Mouse (Mus musculus) erythroblast, embryonic 14.5 days (primary cell): Measurements from ENCODE around the gene Slc30a4. TPM values are rescaled to one million over a fixed set of nuclear protein-coding genes. Genes with fewer than 3 reads are reported as not detected.
A peak's percentile ranks its signal among the peaks of the same experiment; 100 is the strongest.

Experiments used
- H3K27me3 ChIP-seq: 2 replicates; pipeline ENCODE4 v1.6.1; 2012; ENCODE audit warnings: inconsistent platforms; ENCODE audit not compliant: control insufficient read depth
- H3K36me3 ChIP-seq: 2 replicates; pipeline ENCODE4 v1.6.1; 2012; ENCODE audit warnings: mild to moderate bottlenecking, inconsistent platforms; ENCODE audit not compliant: control insufficient read depth
- H3K4me1 ChIP-seq: 2 replicates; pipeline ENCODE4 v1.6.1; 2012; ENCODE audit warnings: inconsistent platforms; ENCODE audit not compliant: control insufficient read depth
- H3K4me3 ChIP-seq: replicated peaks from 2 replicates; pipeline ENCODE3; 2012; ENCODE audit warnings: moderate library complexity, mild to moderate bottlenecking, inconsistent platforms
- H3K9me3 ChIP-seq: 2 replicates; pipeline ENCODE4 v1.6.1; 2012; ENCODE audit warnings: low read length, inconsistent platforms, mixed read lengths; ENCODE audit not compliant: control insufficient read depth
- GATA1 ChIP-seq: IDR thresholded peaks from 2 replicates; pipeline ENCODE4 v1.6.1; 2012; ENCODE audit warnings: low read length, inconsistent platforms, mixed read lengths
- TAL1 ChIP-seq: IDR thresholded peaks from 3 replicates; pipeline ENCODE4 v1.6.1; 2012; ENCODE audit warnings: low read length, inconsistent platforms, mixed read lengths
- polyA plus RNA-seq: library from polyadenylated mRNA; stranded (reverse); fragments of >175 nt; gene quantifications from 2 replicates; pipeline ENCODE4 v1.2.3, GENCODE M21; 2012

Gene Slc30a4
- polyA plus RNA-seq, result not detected in 2 replicates

DNA sequence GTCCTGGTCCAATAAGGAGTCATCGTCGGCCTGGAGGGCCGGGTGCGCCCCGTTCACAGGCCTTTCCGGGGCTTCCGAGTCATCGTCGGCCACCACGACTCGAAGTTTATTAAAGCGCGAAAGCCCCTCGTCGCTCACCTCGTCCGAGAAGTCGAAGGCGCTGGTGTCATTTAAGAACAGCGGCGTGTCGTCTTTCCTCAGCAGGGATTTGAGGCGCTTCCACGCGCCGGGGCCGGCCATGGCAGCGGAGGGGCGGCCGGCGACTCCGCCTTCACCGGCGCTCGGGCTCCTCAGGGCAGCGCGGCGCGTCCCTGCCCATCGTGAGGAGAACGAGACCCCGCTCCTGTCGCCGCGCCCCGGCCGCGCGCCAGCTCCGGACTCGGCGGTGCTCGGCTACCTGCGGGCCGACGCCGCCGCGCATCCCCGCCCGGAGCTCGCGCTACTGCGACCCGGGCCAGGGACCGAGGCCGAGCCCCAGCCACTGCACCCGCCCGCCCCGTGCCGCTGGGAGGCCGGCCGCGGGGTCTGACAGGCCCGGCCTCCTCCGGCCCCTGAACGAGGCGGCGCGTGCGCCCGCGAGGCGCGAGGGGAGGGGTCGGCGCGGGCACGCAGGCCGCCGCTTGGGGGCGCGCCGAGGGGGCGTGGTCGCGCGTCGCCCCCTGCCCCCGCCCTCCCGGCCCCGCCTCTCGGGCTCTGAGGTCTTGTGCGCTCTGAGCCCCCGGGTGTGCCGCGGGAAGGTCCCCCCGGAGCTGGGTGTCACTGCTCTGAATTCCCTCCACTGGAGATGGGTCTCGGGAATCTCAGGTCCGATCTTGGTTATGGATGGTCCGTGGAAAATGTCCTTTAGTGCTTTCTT lies at the start of gene Slc30a4:
Slc30a4 (minus strand) TSS at position 483 of the 856 bp plus-strand sequence.
- TF ChIP-seq TAL1 (no peak), GATA1 (no peak)
- peaks cover 46% of the 10 kb centered on the region for H3K27me3 ChIP-seq

DNA sequence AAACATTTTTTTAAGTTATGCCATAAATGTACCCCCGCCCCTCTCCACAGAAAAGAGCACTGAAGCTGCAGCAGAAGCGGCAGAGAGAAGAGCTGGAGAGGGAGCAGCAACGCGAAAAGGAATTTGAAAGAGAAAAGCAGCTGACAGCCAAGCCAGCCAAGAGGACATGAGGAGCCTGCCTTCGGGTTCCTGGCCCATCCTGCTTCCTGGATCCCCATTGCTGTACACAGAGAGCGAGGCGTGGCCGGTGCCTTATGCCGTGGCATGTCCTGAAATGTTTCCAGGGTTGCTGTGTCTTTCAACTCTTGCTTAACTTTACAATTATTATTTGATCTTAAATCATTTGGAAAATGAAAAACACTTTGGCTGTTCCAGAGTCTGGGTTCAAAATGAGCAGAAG lies 44.0 kb upstream of the Slc30a4 start:
- no peaks in the 10 kb centered on the region for H3K27me3 ChIP-seq
- no peak for TF ChIP-seq GATA1
- no peak for TF ChIP-seq TAL1
- H3K4me3 ChIP-seq, result no peak overlapping the region
- no peaks in the 10 kb centered on the region for H3K9me3 ChIP-seq
- H3K36me3 ChIP-seq, result peaks cover 47% of the 10 kb centered on the region
- H3K4me1 ChIP-seq, result no peaks in the 10 kb centered on the region

More for the DNA sequence above, at the start of gene Slc30a4:
- Histone ChIP-seq H3K4me3 (peak within 1 kb of the TSS; percentile 55), H3K4me1 (no peaks in the 10 kb centered on the region), H3K9me3 (no peaks in the 10 kb centered on the region), H3K36me3 (no peaks in the 10 kb centered on the region)

DNA sequence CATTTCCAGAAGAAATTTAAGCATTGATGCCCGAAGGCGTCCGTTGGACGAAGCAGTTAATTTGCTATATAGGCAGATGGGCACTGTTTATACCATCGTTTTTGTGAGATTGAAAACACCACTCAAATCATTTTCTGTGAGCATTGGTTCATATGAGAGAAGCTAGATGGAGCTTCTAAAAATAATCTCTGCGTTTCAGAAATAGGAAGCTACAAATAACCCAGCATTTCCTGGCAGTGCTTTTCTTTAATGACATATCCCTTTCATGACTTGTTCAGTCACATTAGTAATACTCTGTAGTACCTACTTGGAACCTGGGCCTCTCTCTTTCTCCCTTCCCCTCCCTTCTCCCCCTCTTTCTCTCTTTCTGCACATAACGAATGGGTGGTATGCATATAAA lies 36.6 kb upstream of the Slc30a4 start:
- peak overlapping the region; percentile 92 for H3K4me3 ChIP-seq
- TF ChIP-seq TAL1 (no peak), GATA1 (no peak)
- H3K9me3 ChIP-seq, result no peaks in the 10 kb centered on the region
- H3K4me1 ChIP-seq, result peaks cover 18% of the 10 kb centered on the region
- H3K36me3 ChIP-seq, result peaks cover 10% of the 10 kb centered on the region
- peaks cover 15% of the 10 kb centered on the region for H3K27me3 ChIP-seq

DNA sequence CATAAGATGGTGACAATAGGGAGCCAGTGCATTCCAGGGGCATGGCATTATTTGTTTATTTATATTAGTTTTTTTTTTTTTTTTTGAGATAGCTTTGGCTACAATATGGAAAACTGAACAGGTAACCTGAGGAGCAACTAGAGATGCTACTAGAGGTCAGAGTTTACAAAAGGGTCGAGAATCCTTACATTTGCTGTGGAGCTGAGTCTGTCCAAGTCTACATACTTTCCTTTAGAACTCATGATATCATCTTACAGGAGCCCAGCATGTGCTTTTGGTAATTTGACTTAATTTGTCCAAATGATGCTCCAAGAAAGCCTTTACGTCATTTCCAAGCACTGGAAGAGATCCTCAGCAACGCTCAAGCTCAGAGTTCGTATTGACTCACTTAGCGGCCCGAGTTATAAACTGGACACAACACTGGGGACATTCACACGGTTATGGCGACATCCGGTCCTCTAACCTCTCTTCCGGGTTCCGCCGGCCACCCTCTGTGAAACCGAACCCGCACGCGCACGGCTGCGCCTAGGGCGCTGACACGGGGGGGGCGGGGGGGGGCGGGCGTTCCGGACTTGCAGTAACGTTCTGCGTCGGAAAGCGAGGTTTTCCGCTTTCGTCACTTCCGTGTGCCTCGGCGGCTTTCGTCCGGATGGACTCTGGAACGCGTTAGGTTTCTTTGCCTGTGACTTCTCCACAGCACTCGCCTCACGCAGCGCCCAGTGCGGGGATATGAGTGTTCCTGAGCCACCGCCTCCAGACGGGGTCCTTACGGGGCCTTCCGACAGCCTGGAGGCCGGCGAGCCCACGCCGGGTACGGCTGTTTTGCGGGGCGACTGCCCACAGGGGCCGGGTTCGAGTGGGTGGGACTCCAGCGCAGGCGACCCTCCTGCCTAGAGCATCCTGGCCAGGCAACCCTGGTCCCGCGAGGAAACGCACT lies 35.7 kb upstream of the Slc30a4 start, which contains the start of gene Bloc1s6:
Bloc1s6 (plus strand) TSS at position 610 of the 937 bp plus-strand sequence.
- peaks cover 16% of the 10 kb centered on the region for H3K27me3 ChIP-seq
- no peak for TF ChIP-seq TAL1
- no peak for TF ChIP-seq GATA1
- no peaks in the 10 kb centered on the region for H3K9me3 ChIP-seq
- H3K4me1 ChIP-seq, result peaks cover 18% of the 10 kb centered on the region
- peak within 1 kb of the TSS; percentile 92 for H3K4me3 ChIP-seq
- peaks cover 5% of the 10 kb centered on the region for H3K36me3 ChIP-seq

DNA sequence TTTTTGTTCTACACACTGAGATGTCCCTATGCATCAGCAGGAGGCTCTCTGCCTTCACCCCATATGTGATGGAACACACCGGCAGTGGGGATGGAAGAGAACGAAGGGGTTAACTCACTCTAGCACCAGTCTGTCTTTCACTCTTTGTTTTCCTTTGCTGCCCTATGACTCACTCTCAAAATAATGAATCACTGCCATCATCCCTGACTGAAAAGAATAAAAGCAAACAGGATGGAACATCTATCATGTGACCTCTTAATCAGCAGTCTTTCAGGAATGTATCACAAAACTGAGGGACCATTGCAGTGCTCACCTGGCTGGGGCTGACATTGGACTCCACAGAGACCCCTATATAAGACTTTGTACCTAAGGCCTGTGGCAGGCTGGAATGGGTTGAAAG lies 29.0 kb upstream of the Slc30a4 start:
- H3K9me3 ChIP-seq, result no peaks in the 10 kb centered on the region
- H3K36me3 ChIP-seq, result no peaks in the 10 kb centered on the region
- H3K4me3 ChIP-seq, result no peak overlapping the region
- no peaks in the 10 kb centered on the region for H3K4me1 ChIP-seq
- TF ChIP-seq TAL1, result no peak
- TF ChIP-seq GATA1, result no peak
- H3K27me3 ChIP-seq, result peaks cover 19% of the 10 kb centered on the region

DNA sequence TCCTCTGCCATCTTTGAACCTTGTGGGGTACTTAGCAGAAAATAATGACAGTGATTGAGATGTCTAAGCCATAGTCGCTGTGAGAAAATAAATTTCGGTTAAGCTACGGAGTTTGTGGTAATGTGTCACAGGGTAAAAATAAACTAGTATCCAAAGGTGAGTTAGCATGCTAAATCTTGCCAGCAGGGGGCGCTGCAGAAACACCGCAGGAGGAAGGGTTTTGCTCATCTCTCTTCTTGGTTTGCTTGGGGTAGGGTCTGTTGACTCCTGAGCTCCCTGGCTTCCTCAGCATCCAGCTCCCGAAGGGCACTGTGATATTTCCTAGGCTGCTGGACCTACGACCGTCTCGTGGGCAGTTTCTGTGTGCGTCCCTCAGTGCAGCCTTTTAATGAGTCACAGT lies 23.1 kb upstream of the Slc30a4 start:
- Histone ChIP-seq H3K27me3 (no peaks in the 10 kb centered on the region), H3K4me3 (no peak overlapping the region), H3K4me1 (no peaks in the 10 kb centered on the region), H3K36me3 (no peaks in the 10 kb centered on the region), H3K9me3 (no peaks in the 10 kb centered on the region)
- TF ChIP-seq GATA1, result no peak
- no peak for TF ChIP-seq TAL1

DNA sequence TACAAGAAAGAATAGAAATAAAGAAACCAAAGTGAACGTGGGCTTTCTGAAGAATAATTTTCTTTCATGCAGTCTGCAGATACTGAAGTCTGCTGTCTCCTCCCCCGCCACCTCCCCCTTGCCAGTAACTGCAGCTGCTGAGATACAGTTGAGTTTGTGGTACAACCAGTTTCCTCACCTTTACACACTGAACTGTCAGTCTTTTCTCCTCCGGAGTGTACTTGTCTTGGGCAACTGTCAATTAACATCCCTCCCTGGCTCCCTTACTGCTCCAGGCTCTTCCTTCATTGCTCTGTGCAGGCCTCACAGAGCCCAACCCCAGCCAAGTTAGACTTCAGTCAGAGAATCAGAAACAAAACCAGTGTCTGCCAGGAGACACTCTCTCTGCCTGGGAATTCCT lies 18.1 kb upstream of the Slc30a4 start:
- TF ChIP-seq TAL1 (no peak), GATA1 (no peak)
- no peaks in the 10 kb centered on the region for H3K4me1 ChIP-seq

DNA sequence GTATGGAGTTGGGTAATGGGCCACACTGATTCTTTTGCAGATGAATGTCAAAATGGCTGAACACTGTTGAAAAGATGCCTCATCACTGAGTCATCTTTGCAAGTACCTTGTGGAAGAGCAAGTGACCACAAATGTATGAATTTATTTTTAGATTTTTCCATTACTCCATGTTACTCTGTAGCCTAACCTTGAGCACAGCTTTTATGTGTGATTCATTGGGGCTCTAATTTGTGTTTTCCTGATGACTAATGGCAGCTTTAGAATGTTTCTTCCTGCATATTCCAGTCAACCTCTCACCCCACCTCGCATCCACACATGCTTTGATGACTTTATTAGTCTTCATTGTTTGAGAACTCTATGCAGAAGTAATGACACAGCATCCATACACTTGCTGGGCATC lies 16.8 kb upstream of the Slc30a4 start:
- Histone ChIP-seq H3K9me3 (no peaks in the 10 kb centered on the region), H3K4me3 (no peak overlapping the region), H3K27me3 (no peaks in the 10 kb centered on the region), H3K36me3 (no peaks in the 10 kb centered on the region), H3K4me1 (no peaks in the 10 kb centered on the region)
- TF ChIP-seq TAL1 (no peak), GATA1 (no peak)

More for the DNA sequence above, 18.1 kb upstream of the Slc30a4 start:
- no peaks in the 10 kb centered on the region for H3K9me3 ChIP-seq
- H3K27me3 ChIP-seq, result no peaks in the 10 kb centered on the region
- no peaks in the 10 kb centered on the region for H3K36me3 ChIP-seq
- no peak overlapping the region for H3K4me3 ChIP-seq
